Mouse (Mus musculus): Measurements from ENCODE around the gene Ppp4r1. TPM values are rescaled to one million over a fixed set of nuclear protein-coding genes. Genes with fewer than 3 reads are reported as not detected.

Ppp4r1 gene
- polyA plus RNA-seq, 2 experiments, result 6.7 to 11.1 TPM

DNA sequence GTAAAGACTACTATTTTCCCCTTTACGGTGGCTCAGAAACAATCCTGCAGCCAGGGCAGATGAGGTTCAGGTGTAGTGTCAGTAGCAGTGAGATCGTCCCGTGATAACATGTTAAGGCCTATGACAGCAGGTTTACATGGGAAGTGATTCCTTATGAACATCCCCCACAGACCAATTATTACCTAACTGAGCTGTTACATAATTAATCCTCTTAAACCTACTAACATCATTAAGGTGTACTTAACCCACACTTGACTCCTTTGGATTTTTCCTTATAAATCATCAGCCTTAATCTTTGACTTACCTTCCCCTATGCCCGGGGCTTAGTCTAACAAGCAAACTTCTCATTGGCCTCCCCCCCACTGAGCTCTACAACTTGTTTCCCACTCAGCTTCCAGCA is 90.8 kb downstream of the Ppp4r1 start:
- H3K27ac ChIP-seq, result no peak overlapping the region
- H3K9ac ChIP-seq (replicated peaks), result no peak overlapping the region
- no peak for ATAC-seq (ENCODE audit: insufficient read depth)
- H3K4me2 ChIP-seq (ENCODE audit: low read depth), result no peak overlapping the region
- no peaks in the 10 kb centered on the region for H3K36me3 ChIP-seq (replicated peaks; ENCODE audit: control insufficient read depth, insufficient read depth, low read depth)
- TF ChIP-seq CTCF (IDR thresholded peaks at IDR 0.05; ENCODE audit: low read depth) (no peak), EP300 (IDR thresholded peaks at IDR 0.05; ENCODE audit: low read depth) (no peak)
- 81% methylated on average over 4 of the region's 4 CpGs for WGBS (ENCODE audit: insufficient replicate concordance)
- DNase-seq (ENCODE audit: low read depth in 3 of 3, low spot score in 3 of 3), result no peak
- H3K4me1 ChIP-seq (replicated peaks; ENCODE audit: control insufficient read depth in 2 of 2, insufficient read depth in 2 of 2, low read length in 1 of 2), result peaks cover 0 to 2% of the 10 kb centered on the region in 2 experiments; a peak in 2 of 4 replicates
- H3K27me3 ChIP-seq (ENCODE audit: control insufficient read depth, insufficient read depth, low read length), result no peaks in the 10 kb centered on the region
- no peak overlapping the region for H3K4me3 ChIP-seq (ENCODE audit: insufficient read depth in 1 of 2, low read depth in 2 of 2, low read length in 2 of 2)
- H3K9me3 ChIP-seq (ENCODE audit: control insufficient read depth, low read length), result no peaks in the 10 kb centered on the region

DNA sequence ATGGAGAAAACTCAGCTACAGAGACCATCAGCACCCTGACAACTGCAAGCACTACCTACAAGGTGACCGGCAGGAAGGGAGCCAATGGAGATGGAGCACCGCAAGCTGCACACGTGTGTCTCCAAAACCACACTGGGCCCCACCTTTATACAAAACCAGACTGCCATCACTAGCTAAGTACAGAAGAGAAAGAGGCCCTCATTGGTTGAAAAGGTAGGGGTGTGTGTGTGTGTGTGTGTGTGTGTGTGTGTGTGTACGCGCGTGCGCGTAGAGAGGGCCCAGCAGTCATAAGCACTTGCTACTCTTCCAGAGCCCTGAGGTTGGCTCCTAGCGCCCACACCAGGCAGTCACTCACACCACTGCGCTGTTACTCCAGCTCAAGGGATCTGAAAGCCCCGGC is 91.5 kb downstream of the Ppp4r1 start:
- ATAC-seq (ENCODE audit: insufficient read depth), result no peak

GRCm38 (mm10) chr17:65877026-65877425 is 94.7 kb downstream of the Ppp4r1 start:
- 55% methylated on average over 6 of the region's 6 CpGs for WGBS (ENCODE audit: insufficient replicate concordance)
- Histone ChIP-seq H3K4me2 (ENCODE audit: low read depth) (no peak overlapping the region), H3K27ac (no peak overlapping the region), H3K9me3 (ENCODE audit: control insufficient read depth, low read length) (no peaks in the 10 kb centered on the region), H3K4me1 (replicated peaks; ENCODE audit: control insufficient read depth in 2 of 2, insufficient read depth in 2 of 2, low read length in 1 of 2) (no peaks in the 10 kb centered on the region; a peak in 1 of 4 replicates), H3K9ac (replicated peaks) (no peak overlapping the region), H3K27me3 (ENCODE audit: control insufficient read depth, insufficient read depth, low read length) (no peaks in the 10 kb centered on the region), H3K4me3 (ENCODE audit: insufficient read depth in 1 of 2, low read depth in 2 of 2, low read length in 2 of 2) (no peak overlapping the region), H3K36me3 (replicated peaks; ENCODE audit: control insufficient read depth, insufficient read depth, low read depth) (no peaks in the 10 kb centered on the region)
- no peak for ATAC-seq (ENCODE audit: insufficient read depth)
- TF ChIP-seq EP300 (IDR thresholded peaks at IDR 0.05; ENCODE audit: low read depth) (no peak), CTCF (IDR thresholded peaks at IDR 0.05; ENCODE audit: low read depth) (no peak)
- DNase-seq (ENCODE audit: low read depth in 3 of 3, low spot score in 3 of 3), result no peak

More for the DNA sequence above, 91.5 kb downstream of the Ppp4r1 start:
- H3K9me3 ChIP-seq (ENCODE audit: control insufficient read depth, low read length), result no peaks in the 10 kb centered on the region
- H3K9ac ChIP-seq (replicated peaks), result no peak overlapping the region
- no peaks in the 10 kb centered on the region for H3K36me3 ChIP-seq (replicated peaks; ENCODE audit: control insufficient read depth, insufficient read depth, low read depth)
- peaks cover 0 to 2% of the 10 kb centered on the region in 2 experiments; a peak in 2 of 4 replicates for H3K4me1 ChIP-seq (replicated peaks; ENCODE audit: control insufficient read depth in 2 of 2, insufficient read depth in 2 of 2, low read length in 1 of 2)
- H3K27ac ChIP-seq, result no peak overlapping the region
- TF ChIP-seq EP300 (IDR thresholded peaks at IDR 0.05; ENCODE audit: low read depth) (no peak), CTCF (IDR thresholded peaks at IDR 0.05; ENCODE audit: low read depth) (no peak)
- 85% methylated on average over 11 of the region's 11 CpGs for WGBS (ENCODE audit: insufficient replicate concordance)
- no peak for DNase-seq (ENCODE audit: low read depth in 3 of 3, low spot score in 3 of 3)
- no peak overlapping the region for H3K4me3 ChIP-seq (ENCODE audit: insufficient read depth in 1 of 2, low read depth in 2 of 2, low read length in 2 of 2)
- no peak overlapping the region for H3K4me2 ChIP-seq (ENCODE audit: low read depth)
- no peaks in the 10 kb centered on the region for H3K27me3 ChIP-seq (ENCODE audit: control insufficient read depth, insufficient read depth, low read length)

DNA sequence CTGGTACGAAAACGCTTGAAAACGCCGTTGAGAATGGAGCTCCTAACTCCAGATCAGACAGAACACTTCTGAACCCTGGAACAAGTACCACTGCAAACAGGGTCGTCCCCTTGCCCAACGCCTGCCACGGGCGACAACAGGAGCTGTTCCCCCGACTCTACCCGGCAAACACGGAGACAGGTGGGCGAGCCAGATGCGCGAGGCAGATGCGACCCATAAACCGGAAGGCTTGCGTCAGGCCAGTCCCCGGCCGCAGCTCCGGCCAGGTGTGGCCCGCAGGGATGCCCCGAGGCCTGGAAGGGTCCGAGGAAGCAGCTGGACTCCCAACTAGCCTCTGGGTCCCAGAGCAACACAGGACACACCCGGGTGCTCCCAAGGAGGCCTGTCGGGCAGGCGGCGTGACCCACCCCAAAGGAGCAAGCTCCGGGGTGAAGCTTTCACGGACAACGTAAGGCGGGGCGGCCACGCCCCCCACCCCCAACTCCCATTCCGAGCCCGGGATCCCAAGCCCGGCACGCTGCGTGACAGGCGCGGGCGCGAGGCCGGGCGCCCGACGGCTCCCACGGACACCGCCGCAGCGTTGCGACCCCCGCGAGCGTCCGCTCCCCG is 101.8 kb downstream of the Ppp4r1 start:
- Histone ChIP-seq H3K36me3 (replicated peaks; ENCODE audit: control insufficient read depth, insufficient read depth, low read depth) (no peaks in the 10 kb centered on the region), H3K27ac (peak overlapping the region; percentile 61), H3K9me3 (ENCODE audit: control insufficient read depth, low read length) (no peaks in the 10 kb centered on the region), H3K9ac (replicated peaks) (peak overlapping the region; percentile 78), H3K27me3 (ENCODE audit: control insufficient read depth, insufficient read depth, low read length) (no peaks in the 10 kb centered on the region), H3K4me3 (ENCODE audit: insufficient read depth in 1 of 2, low read depth in 2 of 2, low read length in 2 of 2) (peak overlapping the region; percentile 72 to 79), H3K4me1 (replicated peaks; ENCODE audit: control insufficient read depth in 2 of 2, insufficient read depth in 2 of 2, low read length in 1 of 2) (peaks cover 9 to 16% of the 10 kb centered on the region in 2 experiments), H3K4me2 (ENCODE audit: low read depth) (peak overlapping the region; percentile 86)
- under 1% methylated on average over 47 of the region's 56 CpGs for WGBS (ENCODE audit: insufficient replicate concordance)
- ATAC-seq (ENCODE audit: insufficient read depth), result peak; percentile 15; the same call in 1 of the 2 replicates
- DNase-seq (ENCODE audit: low read depth in 3 of 3, low spot score in 3 of 3), result peak in 1 of 3 experiments; percentile 29
- TF ChIP-seq CTCF (IDR thresholded peaks at IDR 0.05; ENCODE audit: low read depth) (no peak), EP300 (IDR thresholded peaks at IDR 0.05; ENCODE audit: low read depth) (no peak)

DNA sequence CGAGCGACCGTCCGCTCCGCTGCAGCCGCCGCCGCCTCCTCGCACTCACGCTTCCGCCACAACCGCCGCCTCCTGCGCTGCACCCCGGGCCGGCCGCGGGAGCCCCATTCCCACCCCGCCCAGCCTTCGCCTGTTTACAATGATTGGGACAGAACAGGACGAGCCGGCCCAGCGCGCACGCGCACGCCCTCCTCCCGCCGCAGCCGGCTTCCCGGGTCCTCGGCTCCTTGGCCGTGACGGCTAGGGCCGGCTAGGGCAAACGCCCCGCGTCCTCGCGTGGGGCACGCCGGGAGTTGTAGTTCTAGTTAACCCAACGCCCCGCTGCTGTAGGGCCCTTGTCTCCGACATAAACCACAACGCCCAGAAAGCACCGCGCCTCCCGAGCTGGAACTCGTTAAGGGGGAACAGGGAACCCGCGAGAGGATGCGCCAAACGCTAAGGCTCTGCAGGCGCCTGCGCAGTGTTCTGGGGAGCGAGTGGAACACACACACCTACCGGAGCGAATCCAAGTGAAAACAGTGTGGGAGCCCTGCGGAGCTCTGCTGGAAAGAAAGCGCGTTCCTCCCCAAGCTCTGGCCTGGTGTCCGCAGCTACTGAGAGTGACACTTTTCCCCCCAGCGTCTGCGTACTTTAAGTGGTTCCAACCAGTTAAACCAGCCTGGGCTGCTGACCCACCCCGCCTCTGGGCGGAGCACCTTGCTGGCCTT is 102.5 kb downstream of the Ppp4r1 start:
- TF ChIP-seq EP300 (IDR thresholded peaks at IDR 0.05; ENCODE audit: low read depth) (no peak; the same call in 1 of the 2 replicates), CTCF (IDR thresholded peaks at IDR 0.05; ENCODE audit: low read depth) (peak; percentile 42; the same call in 1 of the 2 replicates)
- H3K36me3 ChIP-seq (replicated peaks; ENCODE audit: control insufficient read depth, insufficient read depth, low read depth), result no peaks in the 10 kb centered on the region
- WGBS (ENCODE audit: insufficient replicate concordance), result under 1% methylated on average over 67 of the region's 67 CpGs

More for the DNA sequence above, 102.5 kb downstream of the Ppp4r1 start:
- H3K27me3 ChIP-seq (ENCODE audit: control insufficient read depth, insufficient read depth, low read length), result no peaks in the 10 kb centered on the region
- H3K4me1 ChIP-seq (replicated peaks; ENCODE audit: control insufficient read depth in 2 of 2, insufficient read depth in 2 of 2, low read length in 1 of 2), result peaks cover 9 to 16% of the 10 kb centered on the region in 2 experiments
- peak overlapping the region; percentile 90 for H3K27ac ChIP-seq
- peak overlapping the region; percentile 79 for H3K9ac ChIP-seq (replicated peaks)
- DNase-seq (ENCODE audit: low read depth in 3 of 3, low spot score in 3 of 3) (peak; percentile 98 to 99 (median 99)), ATAC-seq (ENCODE audit: insufficient read depth) (peak; percentile 97)
- H3K4me3 ChIP-seq (ENCODE audit: insufficient read depth in 1 of 2, low read depth in 2 of 2, low read length in 2 of 2), result peak overlapping the region; percentile 79 to 83
- H3K9me3 ChIP-seq (ENCODE audit: control insufficient read depth, low read length), result no peaks in the 10 kb centered on the region
- H3K4me2 ChIP-seq (ENCODE audit: low read depth), result peak overlapping the region; percentile 100
